8 mouse cellular contexts compared by ENCODE assay signal in genomic region chr7:142610627-142611406, GRCm38 (mm10). TPM values are rescaled to one million over a fixed set of nuclear protein-coding genes. Genes with fewer than 3 reads are reported as not detected.
DNase-seq lines count a peak whose midpoint lies in the region; ATAC-seq lines count a peak whose summit lies in the region.

No protein-coding gene starts in this region.

- H3K27ac ChIP-seq in liver, embryonic 12.5 days = peak overlapping the region; percentile 79
- peak overlapping the region; percentile 76 for H3K27ac ChIP-seq in neural tube, embryonic 11.5 days (ENCODE audit: low read depth, low read length)

- H3K9me3 ChIP-seq in liver, embryonic 12.5 days (replicated peaks) = no peaks in the 10 kb centered on the region
- no peaks in the 10 kb centered on the region for H3K9me3 ChIP-seq in neural tube, embryonic 11.5 days (ENCODE audit: control insufficient read depth, low read length)

- H3K9ac ChIP-seq in liver, embryonic 12.5 days = peak overlapping the region; percentile 55
- H3K9ac ChIP-seq in neural tube, embryonic 11.5 days (ENCODE audit: low read length) = peak overlapping the region; percentile 47

- peak overlapping the region; percentile 37 for H3K4me3 ChIP-seq in liver, embryonic 12.5 days
- H3K4me3 ChIP-seq in neural tube, embryonic 11.5 days (ENCODE audit: low read depth, low read length) = 0 out of 2 replicates have a peak overlapping the region, but pooled peaks have one; percentile 4

- no peaks in the 10 kb centered on the region for H3K36me3 ChIP-seq in liver, embryonic 12.5 days
- no peaks in the 10 kb centered on the region for H3K36me3 ChIP-seq in neural tube, embryonic 11.5 days (ENCODE audit: control insufficient read depth, insufficient read depth, low read length)

- 0% methylated on average over 12 of the region's 12 CpGs for WGBS in liver, embryonic 12.5 days (ENCODE audit: insufficient replicate concordance)
- 2% methylated on average over 12 of the region's 12 CpGs for WGBS in neural tube, embryonic 11.5 days

- peak overlapping the region; percentile 71 for H3K4me2 ChIP-seq in liver, embryonic 12.5 days
- H3K4me2 ChIP-seq in neural tube, embryonic 11.5 days (ENCODE audit: low read depth) = peak overlapping the region; percentile 32

- peak; percentile 69 for ATAC-seq in common myeloid progenitor, adult 5-6 weeks (replicated peaks; ENCODE audit: low read depth, poor library complexity, severe bottlenecking)
- ATAC-seq in liver, embryonic 12.5 days = peak; percentile 96
- peak; percentile 88 for ATAC-seq in neural tube, embryonic 11.5 days (ENCODE audit: insufficient read depth, low FRiP score, low TSS enrichment)

- peaks cover 29% of the 10 kb centered on the region for H3K4me1 ChIP-seq in liver, embryonic 12.5 days
- H3K4me1 ChIP-seq in neural tube, embryonic 11.5 days (ENCODE audit: control insufficient read depth, insufficient read depth, low read length) = peaks cover 6% of the 10 kb centered on the region; the same call in 1 of the 2 replicates

- peak; percentile 23 for DNase-seq in ovary, postnatal 10 days (ENCODE audit: low spot score)
- DNase-seq in ovary, adult 18-20 months (ENCODE audit: low spot score) = no peak
- DNase-seq in heart, adult 18-20 months = peak; percentile 35 to 82
- peak; percentile 33 for DNase-seq in kidney, adult 18-20 months
- peak; percentile 83 for DNase-seq in neural tube, embryonic 11.5 days (ENCODE audit: low spot score)
- peak; percentile 25 for DNase-seq in testis, postnatal 14 days (ENCODE audit: low spot score)

- no peaks in the 10 kb centered on the region; the same call in 1 of the 2 replicates for H3K27me3 ChIP-seq in liver, embryonic 12.5 days (replicated peaks)
- no peaks in the 10 kb centered on the region for H3K27me3 ChIP-seq in neural tube, embryonic 11.5 days (ENCODE audit: control insufficient read depth, insufficient read depth, low read length)

RNA-seq across cellular contexts. Expression of gene Igf2, which starts 55.8 kb away (rescaled TPM):
- not detected in 2 replicates for total RNA-seq in common myeloid progenitor, adult 5-6 weeks (2017)
- total RNA-seq in heart, adult 18-20 months (2021) = 10 to 100 TPM; 47.4 to 56.7 TPM
- 354 and 377 TPM in 2 replicates for polyA plus RNA-seq in liver, embryonic 12.5 days (2016; fragmentation: Nextera tagmentation; extraction: Ambion mirVana)
- polyA plus RNA-seq in neural tube, embryonic 11.5 days (2014; fragmentation: Nextera tagmentation; extraction: Ambion mirVana) = 316 and 368 TPM in 2 replicates

RNA-seq across cellular contexts. Expression of gene Gm49394, which starts 58.9 kb away (rescaled TPM):
- not detected in 2 replicates for total RNA-seq in common myeloid progenitor, adult 5-6 weeks (2017)
- total RNA-seq in heart, adult 18-20 months (2021) = not detected
- not detected in 2 replicates for polyA plus RNA-seq in liver, embryonic 12.5 days (2016; fragmentation: Nextera tagmentation; extraction: Ambion mirVana)
- polyA plus RNA-seq in neural tube, embryonic 11.5 days (2014; fragmentation: Nextera tagmentation; extraction: Ambion mirVana) = not detected in 2 replicates

Comparison
In these comparisons a context has a peak if more than half of its experiments do, and no peak if none do; other contexts are left out.
1. RNA of gene Igf2, which starts 55.8 kb away (total RNA-seq): 47.4 to 56.7 TPM in heart, adult 18-20 months; not detected in common myeloid progenitor, adult 5-6 weeks; every median in the first group is over 10 times any median in the second.
2. Peak in every context shown above with its lines, with median percentiles within 50 percentile points of each other: ATAC-seq.